12 mouse cellular contexts compared by ENCODE assay signal in the genomic region with DNA sequence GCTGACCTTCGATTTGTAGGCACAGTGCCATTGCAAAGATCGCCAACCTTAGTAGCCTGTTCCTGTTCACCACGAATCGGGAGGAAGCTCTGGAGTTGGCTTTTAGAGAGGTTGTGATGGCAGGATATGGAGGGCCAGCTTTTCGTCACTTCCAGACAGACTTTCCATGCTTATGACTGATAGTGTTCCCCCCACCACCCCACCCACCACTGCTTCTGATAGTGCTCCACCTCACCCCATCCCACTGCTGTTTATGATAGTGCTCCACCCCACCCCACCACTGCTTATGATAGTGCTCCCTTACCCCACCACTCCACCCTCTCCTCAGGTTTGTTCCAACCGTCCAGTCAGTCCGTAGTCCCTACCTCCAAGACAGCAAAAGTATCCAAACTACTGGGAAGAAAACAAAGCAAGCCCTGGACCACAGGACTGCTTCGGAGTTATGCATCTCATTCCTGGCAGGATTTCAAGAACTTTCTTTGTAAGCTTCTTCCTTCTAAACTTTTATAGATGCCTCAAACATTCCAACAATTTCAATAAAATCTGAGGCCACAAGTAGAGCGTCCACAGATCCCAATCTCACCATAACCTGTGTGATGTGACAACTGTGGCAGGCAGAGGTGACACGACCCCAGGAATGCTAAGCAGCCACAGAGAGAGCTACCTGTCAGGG. TPM values are rescaled to one million over a fixed set of nuclear protein-coding genes. Genes with fewer than 3 reads are reported as not detected.
DNase-seq lines count a peak whose midpoint lies in the region; ATAC-seq and TF ChIP-seq lines count a peak whose summit lies in the region.
"Had no signal": no experiment of that assay in that cellular context is flagged by ENCODE, and none has a peak within 500 bp of the region (broad histone marks: within the 10 kb centered on the region; RNA-seq: fewer than 3 reads in every experiment).

No protein-coding gene starts in this region.

- no peak for DNase-seq in kidney, adult 2 months
- peak; percentile 51 for DNase-seq in MEL (ENCODE audit: low read depth, low spot score)
- DNase-seq in hindbrain, embryonic 14.5 days (ENCODE audit: low spot score): no peak
- DNase-seq in gastrocnemius, postnatal 36 days: no peak
- DNase-seq: cerebellum, postnatal 10 days; kidney, adult 11 months; lung, postnatal 4 days had no signal

- TF ChIP-seq POLR2A in kidney, adult 2 months (IDR thresholded peaks at IDR 0.05; ENCODE audit: low read depth, low read length): no peak
- no peak for TF ChIP-seq POLR2A in MEL (IDR thresholded peaks at IDR 0.05; ENCODE audit: control insufficient read depth in 1 of 2, insufficient read depth in 1 of 2, low read depth in 1 of 2, low read length in 2 of 2, poor library complexity in 1 of 2)
- TF ChIP-seq POLR2A in cortical plate, adult 2 months (IDR thresholded peaks at IDR 0.05; ENCODE audit: extremely low read depth, insufficient read depth, low read length): no peak

- H3K4me2 ChIP-seq in kidney, embryonic 15.5 days: no peak overlapping the region
- peak overlapping the region; percentile 41 for H3K4me2 ChIP-seq in liver, embryonic 16.5 days (ENCODE audit: low read depth, low read length)
- no peak overlapping the region for H3K4me2 ChIP-seq in hindbrain, embryonic 14.5 days (replicated peaks)

- no peak for TF ChIP-seq CTCF in kidney, adult 2 months (conservative IDR thresholded peaks at IDR 0.05; ENCODE audit: insufficient read depth, insufficient read length, low read depth, low read length)
- no peak for TF ChIP-seq CTCF in MEL (IDR thresholded peaks at IDR 0.05 in 2 of 3, conservative IDR thresholded peaks at IDR 0.05 in 1 of 3; ENCODE audit: control insufficient read depth in 1 of 3, insufficient read depth in 1 of 3, low read depth in 2 of 3, low read length in 3 of 3, poor library complexity in 1 of 3, severe bottlenecking in 1 of 3)
- no peak for TF ChIP-seq CTCF in cortical plate, adult 2 months (IDR thresholded peaks at IDR 0.05; ENCODE audit: extremely low read depth, insufficient read depth, low read length)

- peak; percentile 74; the same call in 1 of the 2 replicates for ATAC-seq in kidney, embryonic 15.5 days (replicated peaks; ENCODE audit: low FRiP score)
- peak; percentile 99 for ATAC-seq in liver, embryonic 16.5 days (ENCODE audit: low read depth)
- ATAC-seq in hindbrain, embryonic 14.5 days (ENCODE audit: low FRiP score): no peak
- ATAC-seq in monocyte, adult 5-6 weeks (replicated peaks; ENCODE audit: insufficient number of reproducible peaks, low FRiP score, low TSS enrichment, poor library complexity, severe bottlenecking): no peak
- ATAC-seq: CD4-positive, CD25-positive, alpha-beta regulatory T cell, adult 4 months had no signal

- no peak overlapping the region for H3K9ac ChIP-seq in kidney, embryonic 15.5 days
- no peak overlapping the region for H3K9ac ChIP-seq in MEL (ENCODE audit: control insufficient read depth, low read depth, low read length, poor library complexity, severe bottlenecking)
- peak overlapping the region; percentile 88 for H3K9ac ChIP-seq in liver, embryonic 16.5 days (ENCODE audit: low read depth, low read length)
- no peak overlapping the region for H3K9ac ChIP-seq in hindbrain, embryonic 14.5 days

- intact Hi-C loops in gastrocnemius, postnatal 36 days (cut with DNase I): no loop called here

- no peak for TF ChIP-seq RAD21 in MEL (IDR thresholded peaks at IDR 0.05; ENCODE audit: low read depth, low read length)

- no peaks in the 10 kb centered on the region for H3K9me3 ChIP-seq in kidney, embryonic 15.5 days (replicated peaks)
- no peaks in the 10 kb centered on the region for H3K9me3 ChIP-seq in MEL (replicated peaks; ENCODE audit: insufficient read depth, low read length)
- no peaks in the 10 kb centered on the region for H3K9me3 ChIP-seq in liver, embryonic 16.5 days (replicated peaks; ENCODE audit: control insufficient read depth, low read length)
- no peaks in the 10 kb centered on the region for H3K9me3 ChIP-seq in hindbrain, embryonic 14.5 days (ENCODE audit: control insufficient read depth, low read length)

- no peak overlapping the region for H3K4me3 ChIP-seq in kidney, embryonic 15.5 days (replicated peaks)
- no peak overlapping the region for H3K4me3 ChIP-seq in kidney, adult 2 months (ENCODE audit: insufficient read depth, low read depth, low read length)
- H3K4me3 ChIP-seq in MEL (ENCODE audit: control insufficient read depth in 1 of 2, insufficient read depth in 1 of 2, low read depth in 2 of 2, low read length in 2 of 2): no peak overlapping the region; a peak in 1 of 4 replicates
- H3K4me3 ChIP-seq in cortical plate, adult 2 months (ENCODE audit: insufficient read depth, low read length): no peak overlapping the region
- H3K4me3 ChIP-seq in liver, embryonic 16.5 days (ENCODE audit: low read depth, low read length): peak overlapping the region; percentile 82
- H3K4me3 ChIP-seq in hindbrain, embryonic 14.5 days (replicated peaks; ENCODE audit: low read length): no peak overlapping the region

- 0 out of 2 replicates have a peak, but pooled peaks cover 2% of the 10 kb centered on the region for H3K4me1 ChIP-seq in kidney, embryonic 15.5 days
- H3K4me1 ChIP-seq in kidney, adult 2 months (ENCODE audit: control insufficient read depth, insufficient read depth, low read length): no peaks in the 10 kb centered on the region
- H3K4me1 ChIP-seq in MEL (ENCODE audit: control insufficient read depth in 1 of 2, insufficient read depth in 2 of 2, low read length in 2 of 2): peaks cover 6 to 27% of the 10 kb centered on the region in 2 experiments; a peak in 3 of 4 replicates
- H3K4me1 ChIP-seq in cortical plate, adult 2 months (ENCODE audit: control insufficient read depth, insufficient read depth, low read length): no peaks in the 10 kb centered on the region
- peaks cover 25% of the 10 kb centered on the region for H3K4me1 ChIP-seq in liver, embryonic 16.5 days (ENCODE audit: control insufficient read depth, low read depth, low read length)
- H3K4me1 ChIP-seq in hindbrain, embryonic 14.5 days (replicated peaks; ENCODE audit: control insufficient read depth, insufficient read depth, low read length): 0 out of 2 replicates have a peak, but pooled peaks cover 6% of the 10 kb centered on the region

- H3K27me3 ChIP-seq in kidney, embryonic 15.5 days: no peaks in the 10 kb centered on the region
- no peaks in the 10 kb centered on the region for H3K27me3 ChIP-seq in kidney, adult 2 months (replicated peaks; ENCODE audit: control insufficient read depth, insufficient read depth, low read length)
- no peaks in the 10 kb centered on the region; a peak in 1 of 4 replicates for H3K27me3 ChIP-seq in MEL (ENCODE audit: control insufficient read depth in 1 of 2, insufficient read depth in 2 of 2, low read length in 2 of 2)
- H3K27me3 ChIP-seq in liver, embryonic 16.5 days (ENCODE audit: control insufficient read depth, insufficient read depth, low read depth, low read length): no peaks in the 10 kb centered on the region
- no peaks in the 10 kb centered on the region for H3K27me3 ChIP-seq in hindbrain, embryonic 14.5 days (ENCODE audit: control insufficient read depth, insufficient read depth, low read length)

- WGBS in kidney, embryonic 15.5 days: 76% methylated on average over 10 of the region's 10 CpGs
- 62% methylated on average over 10 of the region's 10 CpGs for WGBS in kidney, adult 2 months
- WGBS in liver, embryonic 16.5 days (ENCODE audit: insufficient replicate concordance): 32% methylated on average over 10 of the region's 10 CpGs
- 85% methylated on average over 10 of the region's 10 CpGs for WGBS in hindbrain, embryonic 14.5 days

- H3K79me2 ChIP-seq in MEL (ENCODE audit: control insufficient read depth, insufficient read depth, low read length, poor library complexity): no peaks in the 10 kb centered on the region

- no peak overlapping the region for H3K27ac ChIP-seq in kidney, embryonic 15.5 days
- no peak overlapping the region for H3K27ac ChIP-seq in kidney, adult 2 months (ENCODE audit: insufficient read depth, low read depth, low read length)
- H3K27ac ChIP-seq in MEL (ENCODE audit: control insufficient read depth, low read depth, low read length): no peak overlapping the region
- 0 out of 2 replicates have a peak overlapping the region, but pooled peaks have one; percentile 9 for H3K27ac ChIP-seq in cortical plate, adult 2 months (ENCODE audit: insufficient read depth, low read length)
- peak overlapping the region; percentile 96 for H3K27ac ChIP-seq in liver, embryonic 16.5 days (ENCODE audit: low read length)
- H3K27ac ChIP-seq in hindbrain, embryonic 14.5 days: no peak overlapping the region

- peak in 1 of 2 experiments; percentile 74; a peak in 2 of 4 replicates for TF ChIP-seq EP300 in MEL (IDR thresholded peaks at IDR 0.05; ENCODE audit: low read depth in 1 of 2, low read length in 2 of 2)

- H3K36me3 ChIP-seq in kidney, embryonic 15.5 days: no peaks in the 10 kb centered on the region
- no peaks in the 10 kb centered on the region for H3K36me3 ChIP-seq in kidney, adult 2 months (ENCODE audit: control insufficient read depth, insufficient read depth, low read length)
- peaks cover 0 to 13% of the 10 kb centered on the region in 2 experiments; a peak in 2 of 4 replicates for H3K36me3 ChIP-seq in MEL (ENCODE audit: control insufficient read depth in 1 of 2, insufficient read depth in 2 of 2, low read length in 2 of 2)
- H3K36me3 ChIP-seq in liver, embryonic 16.5 days (ENCODE audit: control insufficient read depth, insufficient read depth): peaks cover 26% of the 10 kb centered on the region
- H3K36me3 ChIP-seq in hindbrain, embryonic 14.5 days (replicated peaks; ENCODE audit: control insufficient read depth, insufficient read depth): no peaks in the 10 kb centered on the region

TF ChIP-seq in MEL, 35 proteins besides CTCF, POLR2A, EP300 and RAD21:
- peak; percentile 35; the same call in 1 of the 2 replicates for TF ChIP-seq GATA1 (IDR thresholded peaks at IDR 0.05; ENCODE audit: low read depth, low read length)
- TF ChIP-seq MAFK (IDR thresholded peaks at IDR 0.05; ENCODE audit: borderline replicate concordance, low read depth, low read length): no peak
TF ChIP-seq in MEL: peak in this region for 1.

RNA-seq across cellular contexts. Expression of a gene that starts 12.4 kb away (rescaled TPM):
- polyA plus RNA-seq in kidney, embryonic 15.5 days (2015; fragmentation: Nextera tagmentation; extraction: Ambion mirVana): 2.0 and 2.7 TPM in 2 replicates
- polyA plus RNA-seq in kidney, adult 2 months (2012; rRNA removed): 0.81 and 1.4 TPM in 2 replicates
- total RNA-seq in MEL (2012; rRNA removed): 3.3 and 3.5 TPM in 2 replicates
- 1 to 10 TPM in 1 of 2 experiments, not detected in 1; 3.1 TPM for polyA plus RNA-seq in MEL (2012; ENCODE audit: insufficient read depth in 1 of 2, insufficient read length in 2 of 2, low read depth in 1 of 2, low replicate concordance in 2 of 2, missing spikeins in 1 of 2)
- 0.81 and 1.2 TPM in 2 replicates for polyA plus RNA-seq in cortical plate, adult 2 months (2012; rRNA removed)
- polyA plus RNA-seq in liver, embryonic 16.5 days (2015; fragmentation: Nextera tagmentation; extraction: Ambion mirVana): 120 and 126 TPM in 2 replicates
- polyA plus RNA-seq in hindbrain, embryonic 14.5 days (2014; fragmentation: Nextera tagmentation; extraction: Ambion mirVana): 0.63 and 1.2 TPM in 2 replicates
- total RNA-seq in monocyte, adult 5-6 weeks (2017): 1.3 to 9.4 TPM (median 6.1 TPM) in 3 replicates
- under 1 TPM; 0.18 to 0.74 TPM for total RNA-seq in gastrocnemius, postnatal 36 days (2021)

Comparison
In these comparisons a context has a peak if more than half of its experiments do, and no peak if none do; other contexts are left out.
1. ATAC-seq: peak in kidney, embryonic 15.5 days (single experiment) and liver, embryonic 16.5 days (single experiment); none in hindbrain, embryonic 14.5 days (single experiment) and monocyte, adult 5-6 weeks (single experiment).
2. H3K27ac ChIP-seq: peak in cortical plate, adult 2 months (single experiment) and liver, embryonic 16.5 days (single experiment); none in kidney, embryonic 15.5 days (single experiment), kidney, adult 2 months (single experiment), MEL (single experiment) and hindbrain, embryonic 14.5 days (single experiment).